Mouse (Mus musculus): ENCODE results near the gene Tspan15. TPM values are rescaled to one million over a fixed set of nuclear protein-coding genes. Genes with fewer than 3 reads are reported as not detected.

The Tspan15 gene
- polyA plus RNA-seq, 1 experiment from 2014 or later = 11.6 TPM

GRCm38 (mm10) chr10:62143820-62144219 lies 87.2 kb downstream of the Tspan15 start, which contains the start of gene Fam241b:
Fam241b (minus strand) TSS chr10:62143920.
- H3K27me3 ChIP-seq (replicated peaks) = 0 out of 2 replicates have a peak, but pooled peaks cover 3% of the 10 kb centered on the region
- 50% methylated on average over 8 of the region's 8 CpGs for WGBS (ENCODE audit: insufficient replicate concordance)
- H3K36me3 ChIP-seq = no peaks in the 10 kb centered on the region
- no peak within 1 kb of the TSS for H3K9ac ChIP-seq
- H3K9me3 ChIP-seq (replicated peaks) = no peaks in the 10 kb centered on the region
- H3K27ac ChIP-seq = no peak within 1 kb of the TSS
- H3K4me1 ChIP-seq = no peaks in the 10 kb centered on the region
- no peak within 1 kb of the TSS for H3K4me2 ChIP-seq
- H3K4me3 ChIP-seq = no peak within 1 kb of the TSS
- no peak for ATAC-seq

GRCm38 (mm10) chr10:62138040-62138439 lies 93.0 kb downstream of the Tspan15 start:
- H3K36me3 ChIP-seq = no peaks in the 10 kb centered on the region
- no peak overlapping the region for H3K4me3 ChIP-seq
- H3K4me1 ChIP-seq = no peaks in the 10 kb centered on the region
- ATAC-seq = no peak
- no peak overlapping the region for H3K27ac ChIP-seq
- no peaks in the 10 kb centered on the region for H3K9me3 ChIP-seq (replicated peaks)
- no peak overlapping the region for H3K4me2 ChIP-seq
- H3K27me3 ChIP-seq (replicated peaks) = peaks cover 57% of the 10 kb centered on the region
- 23% methylated on average over 3 of the region's 3 CpGs for whole genome bisulfite sequencing (ENCODE audit: insufficient replicate concordance)
- H3K9ac ChIP-seq = no peak overlapping the region

- Histone ChIP-seq H3K4me2 (no peak overlapping the region), H3K4me3 (no peak overlapping the region), H3K27ac (no peak overlapping the region), H3K36me3 (no peaks in the 10 kb centered on the region), H3K9ac (no peak overlapping the region), H3K27me3 (replicated peaks) (peaks cover 66% of the 10 kb centered on the region), H3K4me1 (no peaks in the 10 kb centered on the region), H3K9me3 (replicated peaks) (no peaks in the 10 kb centered on the region)
- WGBS (ENCODE audit: insufficient replicate concordance) = 16% methylated on average over 4 of the region's 4 CpGs
- ATAC-seq = no peak
Measured at GRCm38 (mm10) chr10:62137150-62137549, 93.9 kb downstream of the Tspan15 start.

GRCm38 (mm10) chr10:62135696-62136470 lies 95.2 kb downstream of the Tspan15 start:
- ATAC-seq = no peak
- no peaks in the 10 kb centered on the region for H3K9me3 ChIP-seq (replicated peaks)
- H3K4me2 ChIP-seq = no peak overlapping the region
- no peak overlapping the region for H3K27ac ChIP-seq
- H3K4me1 ChIP-seq = no peaks in the 10 kb centered on the region
- H3K27me3 ChIP-seq (replicated peaks) = peaks cover 75% of the 10 kb centered on the region
- no peaks in the 10 kb centered on the region for H3K36me3 ChIP-seq
- no peak overlapping the region for H3K9ac ChIP-seq
- 8% methylated on average over 8 of the region's 8 CpGs for WGBS (ENCODE audit: insufficient replicate concordance)
- no peak overlapping the region for H3K4me3 ChIP-seq

Small RNAs within 50 kb of the gene (microRNA-seq; reads per million reads assigned to microRNA genes)
- 2.5 reads per million for gene Mir7662

Other genes starting within 250 kb of the Tspan15 start
- not detected in 2 replicates for gene Neurog3, start 98.2 kb downstream of the Tspan15 start, polyA plus RNA-seq (2016; fragmentation: Nextera tagmentation; extraction: Ambion mirVana)
- 0.63 and 1.1 TPM in 2 replicates for gene Fam241b, start 87.3 kb downstream of the Tspan15 start, polyA plus RNA-seq (2016; fragmentation: Nextera tagmentation; extraction: Ambion mirVana)
- not detected in 2 replicates for gene Tacr2, start 21.2 kb upstream of the Tspan15 start, polyA plus RNA-seq (2016; fragmentation: Nextera tagmentation; extraction: Ambion mirVana)
- 130 and 131 TPM in 2 replicates for gene Hk1, start 148.7 kb upstream of the Tspan15 start, polyA plus RNA-seq (2016; fragmentation: Nextera tagmentation; extraction: Ambion mirVana)
- gene Hkdc1, start 191.2 kb upstream of the Tspan15 start, polyA plus RNA-seq (2016; fragmentation: Nextera tagmentation; extraction: Ambion mirVana) = 6.9 and 7.8 TPM in 2 replicates
- gene 4930507D05Rik, start 218.2 kb upstream of the Tspan15 start, polyA plus RNA-seq (2016; fragmentation: Nextera tagmentation; extraction: Ambion mirVana) = 0.14 and 0.51 TPM in 2 replicates
- gene Supv3l1, start 218.5 kb upstream of the Tspan15 start, polyA plus RNA-seq (2016; fragmentation: Nextera tagmentation; extraction: Ambion mirVana) = 25.4 and 30.7 TPM in 2 replicates